Mouse (Mus musculus): ENCODE measurements at regions not wholly inside any gene's neighbourhood (a gene's known extent, or its start where the extent isn't known, plus 50 kb on each side); places are given as distances from the start of the nearest gene placed in this dataset.

DNA sequence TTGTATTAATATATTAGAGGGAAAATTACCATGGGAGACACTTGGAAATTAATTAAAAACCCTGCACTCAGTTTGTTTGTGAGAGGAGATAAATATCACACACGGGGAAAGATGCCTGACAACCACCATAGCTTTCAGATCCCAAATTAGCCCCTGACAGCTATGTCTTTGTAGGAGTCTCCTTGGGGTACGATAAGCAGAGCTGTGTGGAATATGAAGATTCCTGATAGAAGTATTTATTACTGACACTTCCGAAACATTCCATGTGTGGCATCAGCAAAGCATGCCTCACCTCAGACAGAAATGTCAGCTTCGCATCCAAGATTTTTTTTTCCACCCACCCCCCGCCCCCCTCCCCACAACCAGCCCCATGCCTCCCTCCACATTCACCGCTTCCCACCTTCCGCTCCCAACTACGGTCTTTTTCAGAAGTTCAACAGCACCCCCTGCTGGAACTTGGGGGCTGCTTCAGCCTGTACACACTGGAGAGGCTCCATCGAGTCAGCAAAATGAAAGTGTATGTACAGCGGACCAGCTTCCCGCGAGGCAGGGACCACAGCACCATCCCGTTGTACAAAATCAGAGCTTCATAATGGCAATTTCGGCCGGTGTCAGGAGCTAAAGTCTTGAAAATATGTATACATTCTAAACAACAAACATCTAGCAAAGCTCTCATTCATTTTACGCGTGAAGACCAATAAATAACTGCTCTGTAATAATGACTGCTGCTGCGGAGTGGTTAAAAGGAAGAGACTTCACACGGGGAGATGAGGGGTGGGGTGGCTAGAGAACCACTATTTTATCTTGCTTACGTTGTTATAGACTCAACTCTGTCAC is 66.7 kb downstream of the Rwdd3 start:
- WGBS = 30% methylated on average over 20 of the region's 20 CpGs
- Histone ChIP-seq H3K36me3 (no peaks in the 10 kb centered on the region), H3K4me1 (replicated peaks) (no peaks in the 10 kb centered on the region), H3K4me3 (replicated peaks) (peak overlapping the region; percentile 27), H3K4me2 (replicated peaks) (peak overlapping the region; percentile 53), H3K27ac (no peak overlapping the region), H3K27me3 (replicated peaks) (no peaks in the 10 kb centered on the region), H3K9ac (no peak overlapping the region), H3K9me3 (no peaks in the 10 kb centered on the region)
- peak; percentile 96 for ATAC-seq

DNA sequence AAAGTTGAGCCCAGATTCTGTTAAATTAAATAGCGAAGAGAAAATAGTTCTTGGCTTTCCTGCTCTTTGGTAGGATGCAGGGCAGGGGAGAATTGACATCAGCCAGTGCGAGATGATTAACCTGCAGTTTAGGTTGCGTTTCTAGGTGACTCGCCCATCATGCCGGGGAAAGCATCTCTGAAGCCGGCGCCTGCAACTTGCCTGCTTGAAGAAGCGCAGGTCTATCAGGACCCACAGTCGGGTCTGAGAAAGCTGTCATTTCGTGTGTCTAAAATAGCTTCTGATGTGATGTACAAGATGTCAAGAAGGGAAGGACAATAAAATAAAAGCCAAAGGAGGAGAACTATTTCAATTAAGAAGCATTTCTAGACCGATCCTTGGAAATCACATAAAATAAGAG is 68.6 kb downstream of the Rwdd3 start:
- no peak overlapping the region for H3K9ac ChIP-seq
- H3K4me1 ChIP-seq (replicated peaks) = no peaks in the 10 kb centered on the region
- H3K9me3 ChIP-seq = no peaks in the 10 kb centered on the region
- ATAC-seq = no peak
- H3K4me3 ChIP-seq (replicated peaks) = no peak overlapping the region
- no peaks in the 10 kb centered on the region for H3K27me3 ChIP-seq (replicated peaks)
- no peak overlapping the region for H3K4me2 ChIP-seq (replicated peaks)
- H3K36me3 ChIP-seq = no peaks in the 10 kb centered on the region
- no peak overlapping the region for H3K27ac ChIP-seq
- 66% methylated on average over 11 of the region's 11 CpGs for WGBS

DNA sequence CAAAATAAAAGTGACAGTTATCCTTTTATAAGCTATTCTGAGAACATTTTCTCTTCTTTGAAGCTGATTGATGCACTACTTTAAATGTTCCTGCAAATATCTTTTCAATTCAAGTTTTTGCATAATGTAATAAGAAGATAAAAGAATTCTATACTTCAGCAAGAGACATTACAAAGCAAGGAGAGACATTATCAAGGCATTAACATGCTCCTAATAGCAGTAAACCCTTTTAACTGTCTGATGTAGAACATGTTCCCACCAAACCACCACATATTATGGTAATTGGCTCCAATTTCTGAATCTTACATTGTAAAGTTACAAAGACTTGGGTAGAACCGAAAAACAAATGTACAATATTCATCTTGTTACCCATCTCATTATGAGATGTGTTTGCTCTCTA is 69.4 kb downstream of the Rwdd3 start:
- 92% methylated on average over 1 of the region's 1 CpGs for WGBS
- Histone ChIP-seq H3K36me3 (no peaks in the 10 kb centered on the region), H3K9ac (no peak overlapping the region), H3K4me2 (replicated peaks) (no peak overlapping the region), H3K9me3 (no peaks in the 10 kb centered on the region), H3K4me1 (replicated peaks) (no peaks in the 10 kb centered on the region), H3K27me3 (replicated peaks) (no peaks in the 10 kb centered on the region), H3K4me3 (replicated peaks) (no peak overlapping the region), H3K27ac (no peak overlapping the region)
- ATAC-seq = no peak

DNA sequence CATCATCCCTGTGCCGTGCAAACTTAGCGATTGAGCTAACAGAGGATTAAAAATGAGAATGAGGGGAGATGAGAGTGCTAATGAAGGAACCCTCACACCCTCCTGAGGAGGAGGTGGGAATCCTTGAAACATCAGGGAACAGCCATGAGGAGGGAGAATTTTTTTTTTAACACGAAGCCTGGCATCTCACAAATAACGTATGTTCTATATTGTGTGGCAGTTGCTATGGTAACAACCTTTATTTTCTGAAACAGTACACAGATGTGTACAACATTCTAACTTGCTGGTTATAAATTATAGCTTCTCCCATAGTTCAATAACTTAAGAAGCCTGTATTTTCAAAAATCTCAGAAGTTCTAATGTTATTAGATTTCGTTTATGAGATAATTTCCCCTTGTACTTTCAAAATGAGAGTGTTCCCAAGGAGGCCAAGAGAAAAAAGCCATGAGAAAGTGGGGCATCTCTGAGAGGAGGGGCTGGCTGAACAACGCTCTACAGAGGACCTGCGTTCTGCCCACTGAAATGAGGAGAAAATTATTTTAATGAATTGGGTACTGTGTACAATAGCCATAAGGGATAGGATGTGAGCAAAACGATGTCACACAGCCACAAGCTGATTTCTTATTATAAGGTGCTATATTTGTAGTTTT is 71.2 kb downstream of the Rwdd3 start:
- no peaks in the 10 kb centered on the region for H3K27me3 ChIP-seq (replicated peaks)
- H3K9ac ChIP-seq = no peak overlapping the region
- H3K9me3 ChIP-seq = no peaks in the 10 kb centered on the region
- no peaks in the 10 kb centered on the region for H3K36me3 ChIP-seq
- ATAC-seq = no peak
- H3K4me2 ChIP-seq (replicated peaks) = no peak overlapping the region
- no peak overlapping the region for H3K27ac ChIP-seq
- WGBS = 74% methylated on average over 8 of the region's 8 CpGs
- H3K4me3 ChIP-seq (replicated peaks) = no peak overlapping the region
- no peaks in the 10 kb centered on the region for H3K4me1 ChIP-seq (replicated peaks)

DNA sequence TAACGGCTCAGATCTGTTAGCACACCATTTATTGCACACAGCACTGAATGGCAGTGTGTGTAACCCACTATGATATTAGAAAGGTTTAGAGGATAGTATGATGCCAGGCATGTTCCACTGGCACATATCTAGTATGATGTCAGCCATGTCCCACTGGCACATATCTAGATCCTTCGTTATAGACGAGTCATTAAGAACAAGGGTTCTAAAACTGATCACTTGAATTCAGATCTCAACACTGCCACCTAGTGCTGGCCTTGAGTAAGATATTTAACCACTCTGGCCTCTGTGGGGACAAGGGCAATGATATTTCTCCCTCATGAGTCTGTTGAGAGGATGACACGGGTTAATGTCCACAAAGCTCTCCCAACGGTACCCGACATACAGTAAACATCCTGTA is 78.0 kb downstream of the Rwdd3 start:
- Histone ChIP-seq H3K4me2 (replicated peaks) (no peak overlapping the region), H3K27me3 (replicated peaks) (no peaks in the 10 kb centered on the region), H3K4me3 (replicated peaks) (no peak overlapping the region), H3K4me1 (replicated peaks) (no peaks in the 10 kb centered on the region), H3K9me3 (no peaks in the 10 kb centered on the region), H3K27ac (no peak overlapping the region), H3K9ac (no peak overlapping the region), H3K36me3 (no peaks in the 10 kb centered on the region)
- ATAC-seq = no peak
- 31% methylated on average over 6 of the region's 6 CpGs for WGBS

DNA sequence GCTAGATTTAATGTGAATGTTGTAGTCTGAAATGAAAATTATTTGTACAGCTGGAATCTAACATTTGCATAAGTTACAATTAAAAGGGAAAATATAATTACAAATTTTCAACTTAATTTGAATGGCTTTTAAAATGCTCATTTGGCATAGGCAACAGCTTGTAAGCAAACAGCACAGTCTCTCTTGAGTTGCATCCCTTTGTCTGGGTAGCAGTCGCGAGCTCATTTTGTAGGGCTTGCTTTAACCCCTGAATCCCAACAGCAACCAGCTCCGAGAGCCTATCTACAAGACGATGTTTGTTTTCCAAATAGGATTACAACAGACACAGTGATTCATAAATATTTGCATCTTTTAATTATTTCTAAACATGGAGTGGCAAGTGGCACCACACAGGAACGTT is 82.8 kb downstream of the Rwdd3 start:
- Histone ChIP-seq H3K4me1 (replicated peaks) (no peaks in the 10 kb centered on the region), H3K9ac (no peak overlapping the region), H3K36me3 (no peaks in the 10 kb centered on the region), H3K27me3 (replicated peaks) (no peaks in the 10 kb centered on the region), H3K4me2 (replicated peaks) (no peak overlapping the region), H3K9me3 (no peaks in the 10 kb centered on the region), H3K27ac (no peak overlapping the region), H3K4me3 (replicated peaks) (no peak overlapping the region)
- 65% methylated on average over 5 of the region's 5 CpGs for WGBS
- no peak for ATAC-seq

DNA sequence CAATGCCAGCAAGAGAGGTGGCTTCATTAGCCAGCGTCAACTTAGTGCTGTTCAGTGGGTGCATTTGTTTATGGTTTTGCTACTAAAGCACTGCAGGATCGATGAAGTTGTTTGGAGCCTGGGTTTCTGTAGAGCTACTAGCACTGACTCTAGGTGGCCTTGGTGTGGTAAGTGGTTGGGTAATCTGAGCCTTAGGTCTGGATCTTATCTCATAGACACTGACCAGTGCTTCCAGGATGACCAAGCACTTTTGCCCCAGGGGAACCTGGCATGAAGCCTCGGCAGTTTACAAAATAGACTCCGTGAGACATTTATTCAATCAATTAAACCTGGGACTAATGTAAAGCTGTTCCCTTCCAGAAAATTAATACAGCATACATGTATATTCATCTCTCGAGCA is 102.8 kb downstream of the Rwdd3 start:
- 55% methylated on average over 5 of the region's 5 CpGs for WGBS
- Histone ChIP-seq H3K27ac (no peak overlapping the region), H3K27me3 (replicated peaks) (no peaks in the 10 kb centered on the region), H3K9ac (no peak overlapping the region), H3K36me3 (no peaks in the 10 kb centered on the region), H3K4me1 (replicated peaks) (no peaks in the 10 kb centered on the region), H3K4me2 (replicated peaks) (no peak overlapping the region), H3K4me3 (replicated peaks) (no peak overlapping the region), H3K9me3 (no peaks in the 10 kb centered on the region)
- ATAC-seq = no peak

DNA sequence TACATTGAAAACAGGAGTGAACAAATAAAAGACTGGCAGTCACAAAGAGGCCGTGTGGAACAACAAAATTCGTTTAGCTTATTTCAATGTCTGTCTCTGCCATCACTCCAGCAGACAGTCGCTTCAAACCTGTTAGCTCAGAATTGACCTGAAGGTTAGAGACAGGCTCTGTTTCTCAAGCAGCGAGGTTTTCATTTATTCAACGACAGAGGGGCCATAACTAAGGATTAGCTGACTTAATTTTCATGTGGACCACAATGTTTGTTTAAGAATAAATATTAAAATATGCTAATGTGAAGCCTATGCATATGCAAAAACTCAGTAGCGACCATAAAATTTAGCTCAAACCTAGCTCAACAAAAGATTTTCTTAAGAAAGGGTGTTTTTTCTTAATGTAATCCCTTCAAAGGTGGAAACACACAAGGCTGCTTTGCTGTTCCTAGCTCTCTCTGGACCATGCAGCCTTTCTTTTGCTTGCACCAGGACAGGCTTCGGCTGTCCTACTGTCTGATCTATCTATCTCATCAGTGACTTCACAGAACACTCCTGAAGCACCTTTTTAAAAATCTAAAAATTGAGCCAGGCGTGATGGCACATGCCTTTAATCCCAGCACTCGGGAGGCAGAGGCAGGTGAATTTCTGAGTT is 135.5 kb downstream of the Rwdd3 start:
- Histone ChIP-seq H3K9me3 (no peaks in the 10 kb centered on the region), H3K9ac (no peak overlapping the region), H3K36me3 (no peaks in the 10 kb centered on the region), H3K4me1 (replicated peaks) (no peaks in the 10 kb centered on the region), H3K4me3 (replicated peaks) (no peak overlapping the region), H3K4me2 (replicated peaks) (no peak overlapping the region), H3K27me3 (replicated peaks) (no peaks in the 10 kb centered on the region), H3K27ac (no peak overlapping the region)
- ATAC-seq = no peak
- WGBS = 73% methylated on average over 9 of the region's 9 CpGs

DNA sequence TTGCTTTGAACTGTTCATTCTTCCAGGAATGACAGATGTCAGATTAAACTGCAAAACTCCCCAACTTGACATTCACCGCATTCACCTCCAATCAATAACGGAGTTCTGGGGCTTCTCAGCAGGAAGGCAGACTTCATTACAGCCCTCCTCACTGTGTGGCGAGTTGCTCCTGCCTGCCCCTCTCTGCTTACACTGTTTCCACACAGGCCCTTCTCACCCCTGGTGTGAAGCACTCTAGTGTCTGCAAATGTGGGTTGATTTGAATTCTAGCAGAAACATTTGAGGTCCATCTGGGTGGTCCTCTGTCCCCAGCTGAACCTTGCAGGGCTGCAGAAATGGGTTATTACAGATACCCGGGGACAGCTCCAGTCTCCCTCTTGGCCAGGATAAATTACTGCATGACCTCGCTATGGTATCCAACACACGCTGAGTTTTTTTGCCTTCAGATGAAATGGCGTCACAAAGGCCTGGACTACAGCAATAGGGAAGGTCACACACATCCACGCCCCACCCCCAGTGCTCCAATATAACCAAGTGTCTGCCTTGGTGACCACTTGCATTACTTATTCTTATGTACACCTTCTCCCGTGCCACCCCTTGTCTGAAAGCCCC is 145.8 kb downstream of the Rwdd3 start:
- Histone ChIP-seq H3K4me3 (replicated peaks) (no peak overlapping the region), H3K4me2 (replicated peaks) (no peak overlapping the region), H3K4me1 (replicated peaks) (no peaks in the 10 kb centered on the region), H3K27me3 (replicated peaks) (no peaks in the 10 kb centered on the region), H3K9ac (no peak overlapping the region), H3K9me3 (no peaks in the 10 kb centered on the region), H3K27ac (no peak overlapping the region), H3K36me3 (no peaks in the 10 kb centered on the region)
- no peak for ATAC-seq
- WGBS = 67% methylated on average over 9 of the region's 9 CpGs

DNA sequence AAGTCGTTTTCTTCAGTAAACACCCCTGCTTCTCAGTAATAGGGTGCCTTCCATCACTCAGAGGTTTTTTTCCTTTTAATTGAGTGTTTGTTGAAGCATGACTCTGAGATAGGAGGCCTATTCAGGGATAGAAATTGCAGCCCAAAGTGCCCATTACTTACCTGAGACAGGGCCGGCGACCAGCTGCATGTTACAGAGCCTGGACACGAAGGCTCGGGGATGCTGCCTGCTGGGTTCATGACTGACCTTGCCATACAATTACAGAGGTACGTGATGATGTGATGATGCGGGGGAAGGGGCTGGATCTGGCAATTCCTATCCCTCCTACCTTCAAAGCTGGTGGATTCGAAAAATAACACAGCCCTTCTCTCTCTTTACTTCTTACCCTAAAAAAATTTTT is 146.7 kb downstream of the Rwdd3 start:
- WGBS = 53% methylated on average over 8 of the region's 8 CpGs
- Histone ChIP-seq H3K9ac (no peak overlapping the region), H3K4me1 (replicated peaks) (no peaks in the 10 kb centered on the region), H3K27ac (no peak overlapping the region), H3K9me3 (no peaks in the 10 kb centered on the region), H3K27me3 (replicated peaks) (no peaks in the 10 kb centered on the region), H3K4me3 (replicated peaks) (no peak overlapping the region), H3K36me3 (no peaks in the 10 kb centered on the region), H3K4me2 (replicated peaks) (no peak overlapping the region)
- ATAC-seq = no peak

DNA sequence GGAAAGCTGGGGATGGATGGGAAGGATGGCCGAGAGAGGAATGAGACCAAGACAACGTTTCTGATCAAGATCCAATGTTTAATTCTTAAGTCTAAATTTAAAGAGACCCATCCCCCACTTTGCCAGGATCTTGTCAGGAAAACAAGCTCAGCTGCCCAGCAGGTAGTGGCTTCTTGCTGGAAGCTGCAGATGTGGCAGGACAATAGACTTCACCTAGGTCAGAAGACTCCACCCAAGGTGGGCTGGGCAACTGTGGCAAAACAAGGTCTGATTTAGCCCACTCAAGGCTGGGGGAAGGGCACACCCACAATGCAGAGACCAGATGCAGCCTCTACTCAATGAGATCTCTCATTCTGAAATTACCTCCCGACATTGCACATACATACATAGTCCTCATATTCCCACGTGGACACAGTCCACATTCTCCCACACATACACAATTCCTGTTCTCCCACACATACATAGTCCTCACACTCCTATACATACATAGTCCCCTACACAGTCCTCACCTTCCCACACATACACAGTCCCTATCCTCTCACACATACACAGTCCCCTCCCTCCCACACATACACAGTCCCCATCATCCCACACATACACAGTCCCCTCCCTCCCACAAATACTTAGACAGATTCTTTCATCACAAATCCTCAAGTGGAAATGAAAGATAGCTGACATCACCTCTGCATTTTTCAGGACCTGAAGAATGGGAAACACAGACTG is 150.2 kb downstream of the Rwdd3 start:
- Histone ChIP-seq H3K9me3 (no peaks in the 10 kb centered on the region), H3K4me2 (replicated peaks) (no peak overlapping the region), H3K36me3 (no peaks in the 10 kb centered on the region), H3K27ac (no peak overlapping the region), H3K27me3 (replicated peaks) (no peaks in the 10 kb centered on the region), H3K4me1 (replicated peaks) (no peaks in the 10 kb centered on the region), H3K4me3 (replicated peaks) (no peak overlapping the region), H3K9ac (no peak overlapping the region)
- WGBS = 76% methylated on average over 4 of the region's 4 CpGs
- no peak for ATAC-seq

DNA sequence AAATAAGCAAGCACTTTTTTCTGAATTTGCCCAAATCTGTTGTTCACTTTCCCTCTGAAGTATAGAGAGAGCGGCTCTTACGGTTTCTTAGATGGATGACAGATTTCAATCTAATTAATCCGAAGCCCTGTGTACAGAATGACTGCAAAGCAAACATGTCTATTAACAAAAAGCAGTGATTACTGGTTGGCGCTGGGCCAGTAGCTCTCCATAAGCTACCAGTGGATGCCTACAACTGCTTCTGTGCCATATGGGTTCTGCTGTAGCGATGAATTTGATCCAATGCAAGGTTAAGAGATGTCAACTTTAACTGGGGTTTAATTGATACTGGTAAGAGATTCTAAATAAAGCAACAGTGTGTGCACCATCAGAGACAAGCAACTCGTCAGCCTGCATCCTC is 162.3 kb downstream of the Rwdd3 start:
- no peaks in the 10 kb centered on the region for H3K27me3 ChIP-seq (replicated peaks)
- no peak for ATAC-seq
- WGBS = 78% methylated on average over 6 of the region's 6 CpGs
- H3K36me3 ChIP-seq = no peaks in the 10 kb centered on the region
- no peaks in the 10 kb centered on the region for H3K4me1 ChIP-seq (replicated peaks)
- H3K4me3 ChIP-seq (replicated peaks) = no peak overlapping the region
- H3K9me3 ChIP-seq = no peaks in the 10 kb centered on the region
- H3K4me2 ChIP-seq (replicated peaks) = no peak overlapping the region
- no peak overlapping the region for H3K27ac ChIP-seq
- no peak overlapping the region for H3K9ac ChIP-seq

All from intestine, embryonic 15.5 days (tissue).